Mouse (Mus musculus) cerebellum, adult 2 months (tissue): ENCODE measurements around the gene Olfr930.

ENCODE experiments used
- CTCF ChIP-seq: fragments of 200-500 bp; IDR thresholded peaks from 2 replicates; pipeline ENCODE4 v1.5.1; 2011; ENCODE audit warnings: low read depth, mild to moderate bottlenecking, control low read depth, low read length, moderate library complexity, borderline replicate concordance; ENCODE audit not compliant: insufficient read depth
- POLR2A ChIP-seq: fragments of 200-500 bp; IDR thresholded peaks from 2 replicates; pipeline ENCODE4 v1.6.1; 2011; ENCODE audit warnings: low read length, control low read depth, borderline replicate concordance; ENCODE audit not compliant: insufficient read depth

DNA sequence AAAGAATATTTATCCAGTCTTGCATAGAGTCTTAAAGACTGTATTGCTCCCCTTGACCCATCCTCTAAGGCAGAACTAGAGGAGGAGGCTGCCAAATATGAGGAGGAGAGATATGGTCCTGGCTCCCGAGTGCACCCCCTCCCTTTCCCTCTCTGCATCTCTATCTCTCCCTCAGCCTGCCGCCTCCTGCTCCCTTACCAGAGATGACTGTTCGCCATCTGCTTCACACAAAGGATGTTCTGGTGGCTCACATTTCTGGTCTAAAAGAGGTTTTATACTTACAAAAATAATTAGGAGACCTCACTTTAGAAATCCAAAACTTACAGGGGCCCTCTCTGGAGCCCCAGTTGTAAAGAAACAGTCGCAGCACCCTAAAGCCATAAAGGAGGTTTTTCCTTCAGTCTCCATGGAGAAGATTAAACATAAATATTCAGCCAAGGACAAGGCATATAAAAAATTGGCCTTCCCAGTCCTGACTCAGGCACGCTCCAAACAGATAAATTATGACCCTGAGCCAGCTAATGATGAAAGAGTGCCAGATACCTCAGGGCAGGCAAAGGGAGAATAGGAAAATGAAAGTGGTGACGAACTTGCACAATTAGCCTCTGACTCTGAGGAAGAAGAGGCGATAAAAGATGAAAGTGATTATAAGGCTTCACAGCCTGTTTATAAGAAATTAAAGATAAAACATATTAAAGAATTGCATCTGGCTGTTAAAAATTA lies 24.0 kb downstream of the Olfr930 start:
- TF ChIP-seq CTCF (no peak), POLR2A (no peak)
